Mouse (Mus musculus) frontal cortex, adult (tissue): ENCODE measurements around the gene Smbd1.
A peak's percentile ranks its signal among the peaks of the same experiment; 100 is the strongest.

Experiments used
- ATAC-seq: cut with Nextera tagmentation; 2 replicates; pipeline ENCODE4 v1.9.2; 2017; ENCODE audit warnings: mild to moderate bottlenecking, moderate library complexity, mixed read lengths; ENCODE audit not compliant: low TSS enrichment

Smbd1 gene

GRCm38 (mm10) chr16:32810321-32810720, at the start of gene Smbd1:
TSS of gene Smbd1 (minus strand) at chr16:32810477.
- no peak for ATAC-seq

GRCm38 (mm10) chr16:32858771-32859636, 48.7 kb upstream of the Smbd1 start:
- peak; percentile 71; the same call in 1 of the 2 replicates for ATAC-seq

- no peak for ATAC-seq
These were observed 48.1 kb upstream of the Smbd1 start for GRCm38 (mm10) chr16:32858356-32858755.

GRCm38 (mm10) chr16:32856751-32857150, 46.5 kb upstream of the Smbd1 start:
- ATAC-seq, result no peak

GRCm38 (mm10) chr16:32854050-32854571, 43.8 kb upstream of the Smbd1 start:
- peak; percentile 85 for ATAC-seq

GRCm38 (mm10) chr16:32853492-32854049, 43.3 kb upstream of the Smbd1 start:
- ATAC-seq, result peak; percentile 38

- ATAC-seq, result no peak
These were observed 39.0 kb upstream of the Smbd1 start for GRCm38 (mm10) chr16:32849042-32849830.

GRCm38 (mm10) chr16:32847103-32847502, 36.8 kb upstream of the Smbd1 start:
- ATAC-seq, result peak; percentile 94

GRCm38 (mm10) chr16:32831501-32831900, 21.2 kb upstream of the Smbd1 start:
- ATAC-seq, result no peak

GRCm38 (mm10) chr16:32829104-32829503, 18.8 kb upstream of the Smbd1 start:
- ATAC-seq, result no peak

- ATAC-seq, result no peak
These were observed 16.2 kb upstream of the Smbd1 start for GRCm38 (mm10) chr16:32826521-32826920.

GRCm38 (mm10) chr16:32825380-32825779, 15.1 kb upstream of the Smbd1 start:
- no peak for ATAC-seq

GRCm38 (mm10) chr16:32824061-32824460, 13.8 kb upstream of the Smbd1 start:
- ATAC-seq, result no peak

- no peak for ATAC-seq
These were observed 13.2 kb upstream of the Smbd1 start for GRCm38 (mm10) chr16:32823487-32823886.

- no peak for ATAC-seq
These were observed 12.6 kb upstream of the Smbd1 start for GRCm38 (mm10) chr16:32822881-32823280.

GRCm38 (mm10) chr16:32822450-32822827, 12.2 kb upstream of the Smbd1 start:
- ATAC-seq, result no peak

- ATAC-seq, result no peak
These were observed 11.6 kb upstream of the Smbd1 start for GRCm38 (mm10) chr16:32821772-32822449.

GRCm38 (mm10) chr16:32818441-32818840, 8.2 kb upstream of the Smbd1 start:
- ATAC-seq, result no peak

GRCm38 (mm10) chr16:32818036-32818435, 7.8 kb upstream of the Smbd1 start:
- no peak for ATAC-seq

GRCm38 (mm10) chr16:32815160-32815605, 4.9 kb upstream of the Smbd1 start:
- ATAC-seq, result no peak

GRCm38 (mm10) chr16:32814539-32814938, 4.3 kb upstream of the Smbd1 start:
- ATAC-seq, result peak; percentile 65; the same call in 1 of the 2 replicates

GRCm38 (mm10) chr16:32813771-32814170, 3.5 kb upstream of the Smbd1 start:
- ATAC-seq, result no peak
